Mouse (Mus musculus) thymus, postnatal 14 days (tissue): Measurements from ENCODE around the gene Hoxb9.

Experiments used
- DNase-seq: peaks from one replicate; pipeline ENCODE4 v3.0.0; 2021

The Hoxb9 gene

GRCm38 (mm10) chr11:96314671-96315343, 43.5 kb downstream of the Hoxb9 start:
- no peak for DNase-seq

- DNase-seq: no peak
Observed at GRCm38 (mm10) chr11:96315344-96315681, 44.1 kb downstream of the Hoxb9 start.

GRCm38 (mm10) chr11:96316696-96317607, 45.7 kb downstream of the Hoxb9 start:
- no peak for DNase-seq

- DNase-seq: no peak
Observed at GRCm38 (mm10) chr11:96317608-96318367, 46.5 kb downstream of the Hoxb9 start, which contains the start of gene Hoxb4. Gene Hoxb4 (plus strand): TSS chr11:96318267.

GRCm38 (mm10) chr11:96318368-96319070, 47.3 kb downstream of the Hoxb9 start:
- DNase-seq: peak; percentile 44

GRCm38 (mm10) chr11:96319071-96319902, 48.0 kb downstream of the Hoxb9 start:
- DNase-seq: no peak

- no peak for DNase-seq
Observed at GRCm38 (mm10) chr11:96319910-96320309, 48.7 kb downstream of the Hoxb9 start.

GRCm38 (mm10) chr11:96320688-96321087, 49.4 kb downstream of the Hoxb9 start:
- DNase-seq: no peak

GRCm38 (mm10) chr11:96321846-96322245, 50.6 kb downstream of the Hoxb9 start:
- DNase-seq: no peak

- no peak for DNase-seq
Observed at GRCm38 (mm10) chr11:96322738-96323137, 51.5 kb downstream of the Hoxb9 start.

GRCm38 (mm10) chr11:96323154-96323553, 51.9 kb downstream of the Hoxb9 start, which contains the start of gene Hoxb3:
Gene Hoxb3 (plus strand): TSS chr11:96323326.
- DNase-seq: no peak

- no peak for DNase-seq
Observed at GRCm38 (mm10) chr11:96324125-96324524, 52.9 kb downstream of the Hoxb9 start.

GRCm38 (mm10) chr11:96324965-96325364, 53.7 kb downstream of the Hoxb9 start:
- DNase-seq: no peak

GRCm38 (mm10) chr11:96325747-96326212, 54.5 kb downstream of the Hoxb9 start:
- no peak for DNase-seq
